Mouse (Mus musculus): ENCODE results near the gene Sos1. TPM values are rescaled to one million over a fixed set of nuclear protein-coding genes. Genes with fewer than 3 reads are reported as not detected.

Gene Sos1
- polyA plus RNA-seq, 1 experiment from 2014 or later: 2.3 TPM

- 66% methylated on average over 11 of the region's 11 CpGs for WGBS
- H3K4me2 ChIP-seq (ENCODE audit: low read depth, low read length): no peak overlapping the region
- H3K36me3 ChIP-seq (ENCODE audit: control insufficient read depth, insufficient read depth): no peaks in the 10 kb centered on the region
- H3K27ac ChIP-seq (ENCODE audit: low read length): no peak overlapping the region
- H3K4me1 ChIP-seq (ENCODE audit: control insufficient read depth, insufficient read depth, low read length): no peaks in the 10 kb centered on the region
- no peaks in the 10 kb centered on the region for H3K27me3 ChIP-seq (ENCODE audit: control insufficient read depth, insufficient read depth, low read length)
- ATAC-seq (replicated peaks; ENCODE audit: extremely low read depth, insufficient read depth, low FRiP score): no peak
- H3K9me3 ChIP-seq (replicated peaks; ENCODE audit: control insufficient read depth, low read length): no peaks in the 10 kb centered on the region
- H3K4me3 ChIP-seq (ENCODE audit: low read length): no peak overlapping the region
- no peak overlapping the region for H3K9ac ChIP-seq (ENCODE audit: low read length)
Measured at GRCm38 (mm10) chr17:80498600-80499268, 18.5 kb upstream of the Sos1 start.

DNA sequence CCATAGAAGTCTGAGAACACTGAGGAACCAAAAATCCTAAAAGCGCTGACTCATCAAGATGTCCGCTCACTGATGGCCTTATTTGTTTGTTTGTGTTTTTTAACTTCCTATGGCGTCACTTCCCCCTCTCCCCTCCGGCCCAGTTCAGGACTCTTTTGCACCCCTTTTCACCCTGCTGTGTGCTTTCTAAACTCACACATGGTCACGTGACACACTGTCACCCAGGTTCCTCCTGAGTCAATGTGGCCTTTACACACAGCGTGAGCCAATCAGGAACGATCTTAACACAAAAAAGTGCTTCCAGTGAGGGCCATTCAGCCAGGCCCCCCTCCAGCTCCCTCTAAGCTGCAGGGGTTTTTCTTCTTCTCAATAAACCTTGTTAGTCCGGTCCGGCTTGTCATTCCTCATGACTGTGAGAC lies 16.9 kb upstream of the Sos1 start:
- Histone ChIP-seq H3K4me1 (ENCODE audit: control insufficient read depth, insufficient read depth, low read length) (no peaks in the 10 kb centered on the region), H3K4me3 (ENCODE audit: low read length) (no peak overlapping the region), H3K9ac (ENCODE audit: low read length) (no peak overlapping the region), H3K27me3 (ENCODE audit: control insufficient read depth, insufficient read depth, low read length) (no peaks in the 10 kb centered on the region), H3K27ac (ENCODE audit: low read length) (no peak overlapping the region), H3K9me3 (replicated peaks; ENCODE audit: control insufficient read depth, low read length) (no peaks in the 10 kb centered on the region), H3K36me3 (ENCODE audit: control insufficient read depth, insufficient read depth) (no peaks in the 10 kb centered on the region), H3K4me2 (ENCODE audit: low read depth, low read length) (no peak overlapping the region)
- WGBS: 85% methylated on average over 9 of the region's 9 CpGs
- ATAC-seq (replicated peaks; ENCODE audit: extremely low read depth, insufficient read depth, low FRiP score): no peak

DNA sequence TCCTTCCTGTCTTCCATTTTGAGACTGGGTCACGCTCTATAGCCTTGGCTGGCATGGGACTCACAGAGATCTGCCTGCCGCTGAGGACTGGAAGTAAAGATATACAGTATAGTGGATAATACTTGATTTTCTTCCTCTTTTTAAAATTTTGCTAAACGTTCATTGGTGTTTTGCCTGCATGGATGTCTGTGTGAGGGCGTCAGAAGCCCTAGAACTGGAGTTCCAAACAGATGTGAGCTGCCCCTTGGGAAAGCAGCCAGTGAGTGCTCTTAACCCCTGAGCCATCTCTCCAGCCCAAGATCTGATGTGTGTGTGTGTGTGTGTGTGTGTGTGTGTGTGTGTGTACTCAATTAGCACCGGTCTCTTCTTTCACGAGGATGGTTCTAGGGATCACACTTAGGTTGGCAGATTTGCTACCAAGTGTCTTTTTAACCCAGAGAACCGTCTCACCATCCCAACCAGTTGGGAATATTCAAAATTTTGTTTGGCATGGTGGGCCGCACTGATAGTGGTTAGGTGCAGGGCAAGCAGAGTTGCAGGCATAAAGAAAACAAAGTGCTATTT lies 16.4 kb upstream of the Sos1 start:
- no peak overlapping the region for H3K9ac ChIP-seq (ENCODE audit: low read length)
- no peaks in the 10 kb centered on the region for H3K27me3 ChIP-seq (ENCODE audit: control insufficient read depth, insufficient read depth, low read length)
- no peak overlapping the region for H3K27ac ChIP-seq (ENCODE audit: low read length)
- WGBS: 78% methylated on average over 8 of the region's 8 CpGs
- H3K36me3 ChIP-seq (ENCODE audit: control insufficient read depth, insufficient read depth): no peaks in the 10 kb centered on the region
- H3K4me3 ChIP-seq (ENCODE audit: low read length): no peak overlapping the region
- no peak overlapping the region for H3K4me2 ChIP-seq (ENCODE audit: low read depth, low read length)
- no peak for ATAC-seq (replicated peaks; ENCODE audit: extremely low read depth, insufficient read depth, low FRiP score)
- no peaks in the 10 kb centered on the region for H3K9me3 ChIP-seq (replicated peaks; ENCODE audit: control insufficient read depth, low read length)
- no peaks in the 10 kb centered on the region for H3K4me1 ChIP-seq (ENCODE audit: control insufficient read depth, insufficient read depth, low read length)

GRCm38 (mm10) chr17:80496185-80496584 lies 15.9 kb upstream of the Sos1 start:
- Histone ChIP-seq H3K9ac (ENCODE audit: low read length) (no peak overlapping the region), H3K9me3 (replicated peaks; ENCODE audit: control insufficient read depth, low read length) (no peaks in the 10 kb centered on the region), H3K36me3 (ENCODE audit: control insufficient read depth, insufficient read depth) (no peaks in the 10 kb centered on the region), H3K27me3 (ENCODE audit: control insufficient read depth, insufficient read depth, low read length) (no peaks in the 10 kb centered on the region), H3K4me1 (ENCODE audit: control insufficient read depth, insufficient read depth, low read length) (no peaks in the 10 kb centered on the region), H3K4me3 (ENCODE audit: low read length) (no peak overlapping the region), H3K27ac (ENCODE audit: low read length) (no peak overlapping the region), H3K4me2 (ENCODE audit: low read depth, low read length) (no peak overlapping the region)
- WGBS: 68% methylated on average over 6 of the region's 6 CpGs
- no peak for ATAC-seq (replicated peaks; ENCODE audit: extremely low read depth, insufficient read depth, low FRiP score)

GRCm38 (mm10) chr17:80493891-80494290 lies 13.6 kb upstream of the Sos1 start:
- H3K27ac ChIP-seq (ENCODE audit: low read length): no peak overlapping the region
- no peak overlapping the region for H3K4me2 ChIP-seq (ENCODE audit: low read depth, low read length)
- 71% methylated on average over 1 of the region's 1 CpGs for WGBS
- no peak for ATAC-seq (replicated peaks; ENCODE audit: extremely low read depth, insufficient read depth, low FRiP score)
- no peaks in the 10 kb centered on the region for H3K9me3 ChIP-seq (replicated peaks; ENCODE audit: control insufficient read depth, low read length)
- H3K9ac ChIP-seq (ENCODE audit: low read length): no peak overlapping the region
- H3K36me3 ChIP-seq (ENCODE audit: control insufficient read depth, insufficient read depth): no peaks in the 10 kb centered on the region
- H3K4me3 ChIP-seq (ENCODE audit: low read length): no peak overlapping the region
- no peaks in the 10 kb centered on the region for H3K27me3 ChIP-seq (ENCODE audit: control insufficient read depth, insufficient read depth, low read length)
- peaks cover 4% of the 10 kb centered on the region for H3K4me1 ChIP-seq (ENCODE audit: control insufficient read depth, insufficient read depth, low read length)

- H3K4me1 ChIP-seq (ENCODE audit: control insufficient read depth, insufficient read depth, low read length): peaks cover 8% of the 10 kb centered on the region
- H3K9me3 ChIP-seq (replicated peaks; ENCODE audit: control insufficient read depth, low read length): no peaks in the 10 kb centered on the region
- no peak overlapping the region for H3K9ac ChIP-seq (ENCODE audit: low read length)
- H3K36me3 ChIP-seq (ENCODE audit: control insufficient read depth, insufficient read depth): no peaks in the 10 kb centered on the region
- no peak for ATAC-seq (replicated peaks; ENCODE audit: extremely low read depth, insufficient read depth, low FRiP score)
- H3K4me3 ChIP-seq (ENCODE audit: low read length): no peak overlapping the region
- H3K27me3 ChIP-seq (ENCODE audit: control insufficient read depth, insufficient read depth, low read length): no peaks in the 10 kb centered on the region
- no peak overlapping the region for H3K4me2 ChIP-seq (ENCODE audit: low read depth, low read length)
- H3K27ac ChIP-seq (ENCODE audit: low read length): no peak overlapping the region
- WGBS: 73% methylated on average over 4 of the region's 4 CpGs
Measured at GRCm38 (mm10) chr17:80492811-80493210, 12.6 kb upstream of the Sos1 start.

- H3K9me3 ChIP-seq (replicated peaks; ENCODE audit: control insufficient read depth, low read length): no peaks in the 10 kb centered on the region
- no peak overlapping the region for H3K9ac ChIP-seq (ENCODE audit: low read length)
- H3K27ac ChIP-seq (ENCODE audit: low read length): no peak overlapping the region
- H3K4me1 ChIP-seq (ENCODE audit: control insufficient read depth, insufficient read depth, low read length): peaks cover 8% of the 10 kb centered on the region
- no peaks in the 10 kb centered on the region for H3K27me3 ChIP-seq (ENCODE audit: control insufficient read depth, insufficient read depth, low read length)
- no peak overlapping the region for H3K4me3 ChIP-seq (ENCODE audit: low read length)
- H3K4me2 ChIP-seq (ENCODE audit: low read depth, low read length): no peak overlapping the region
- WGBS: 83% methylated on average over 4 of the region's 4 CpGs
- ATAC-seq (replicated peaks; ENCODE audit: extremely low read depth, insufficient read depth, low FRiP score): no peak
- no peaks in the 10 kb centered on the region for H3K36me3 ChIP-seq (ENCODE audit: control insufficient read depth, insufficient read depth)
Measured at GRCm38 (mm10) chr17:80492274-80492673, 12.0 kb upstream of the Sos1 start.

GRCm38 (mm10) chr17:80490166-80490565 lies 9.9 kb upstream of the Sos1 start:
- no peak for ATAC-seq (replicated peaks; ENCODE audit: extremely low read depth, insufficient read depth, low FRiP score)
- Histone ChIP-seq H3K9ac (ENCODE audit: low read length) (no peak overlapping the region), H3K36me3 (ENCODE audit: control insufficient read depth, insufficient read depth) (no peaks in the 10 kb centered on the region), H3K27ac (ENCODE audit: low read length) (peak overlapping the region; percentile 10; the same call in 1 of the 2 replicates), H3K4me1 (ENCODE audit: control insufficient read depth, insufficient read depth, low read length) (peaks cover 8% of the 10 kb centered on the region), H3K9me3 (replicated peaks; ENCODE audit: control insufficient read depth, low read length) (no peaks in the 10 kb centered on the region), H3K4me2 (ENCODE audit: low read depth, low read length) (no peak overlapping the region), H3K27me3 (ENCODE audit: control insufficient read depth, insufficient read depth, low read length) (no peaks in the 10 kb centered on the region), H3K4me3 (ENCODE audit: low read length) (no peak overlapping the region)
- WGBS: 59% methylated on average over 5 of the region's 5 CpGs

DNA sequence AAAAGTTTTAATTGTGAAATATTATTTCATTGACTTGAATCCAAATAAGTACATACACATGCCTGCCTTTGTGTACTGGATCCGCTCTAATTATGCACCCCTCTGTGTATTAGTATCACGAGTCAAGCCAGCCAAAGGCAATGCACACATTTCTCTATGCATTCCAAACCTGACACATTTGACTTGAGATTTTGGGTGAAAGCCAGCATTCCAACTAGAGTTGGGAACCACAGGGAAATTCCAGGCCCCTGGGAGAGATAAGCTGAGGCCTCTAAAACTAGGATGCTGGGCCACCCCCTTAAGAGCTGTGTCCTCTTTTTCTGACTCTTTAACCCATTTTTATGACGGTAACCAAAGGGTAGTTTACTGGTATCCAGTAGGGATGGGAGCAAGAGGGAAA lies 8.7 kb upstream of the Sos1 start:
- H3K36me3 ChIP-seq (ENCODE audit: control insufficient read depth, insufficient read depth): no peaks in the 10 kb centered on the region
- H3K9ac ChIP-seq (ENCODE audit: low read length): no peak overlapping the region
- no peak; the same call in 1 of the 2 replicates for ATAC-seq (replicated peaks; ENCODE audit: extremely low read depth, insufficient read depth, low FRiP score)
- peak overlapping the region; percentile 73 for H3K27ac ChIP-seq (ENCODE audit: low read length)
- no peak overlapping the region for H3K4me2 ChIP-seq (ENCODE audit: low read depth, low read length)
- no peaks in the 10 kb centered on the region for H3K9me3 ChIP-seq (replicated peaks; ENCODE audit: control insufficient read depth, low read length)
- 42% methylated on average over 3 of the region's 3 CpGs for WGBS
- peaks cover 8% of the 10 kb centered on the region for H3K4me1 ChIP-seq (ENCODE audit: control insufficient read depth, insufficient read depth, low read length)
- H3K27me3 ChIP-seq (ENCODE audit: control insufficient read depth, insufficient read depth, low read length): no peaks in the 10 kb centered on the region
- H3K4me3 ChIP-seq (ENCODE audit: low read length): no peak overlapping the region

Data from heart, embryonic 16.5 days (tissue).